Mouse (Mus musculus) kidney, embryonic 14.5 days (tissue): ENCODE results near the gene Cacnb4. TPM values are rescaled to one million over a fixed set of nuclear protein-coding genes. Genes with fewer than 3 reads are reported as not detected.

Experiments used
- ATAC-seq: fragments of 200-750 bp; cut with Nextera tagmentation; 2 replicates; pipeline ENCODE4 v1.8.0; 2017; ENCODE audit warnings: moderate number of reproducible peaks, mild to moderate bottlenecking, moderate TSS enrichment, moderate library complexity; ENCODE audit not compliant: low FRiP score, low TSS enrichment
- H3K27ac ChIP-seq: fragments of 300-500 bp; sonication (generic); 2 replicates; pipeline ENCODE4 v1.5.1; 2014; ENCODE audit warnings: low read depth, mild to moderate bottlenecking, low read length, moderate library complexity, mixed read lengths
- H3K27me3 ChIP-seq: fragments of 300-500 bp; sonication (generic); 2 replicates; pipeline ENCODE4 v1.6.1; 2014; ENCODE audit warnings: mild to moderate bottlenecking, low read length; ENCODE audit not compliant: control insufficient read depth, insufficient read depth
- H3K36me3 ChIP-seq: fragments of 300-500 bp; sonication (generic); 2 replicates; pipeline ENCODE4 v1.6.1; 2014; ENCODE audit warnings: low read length, mixed read lengths; ENCODE audit not compliant: control insufficient read depth, insufficient read depth
- H3K4me1 ChIP-seq: fragments of 300-500 bp; sonication (generic); 2 replicates; pipeline ENCODE4 v1.6.1; 2014; ENCODE audit warnings: low read length, mixed read lengths; ENCODE audit not compliant: control insufficient read depth, insufficient read depth
- H3K4me2 ChIP-seq: fragments of 300-500 bp; sonication (generic); replicated peaks from 2 replicates; pipeline ENCODE4 v1.6.1; 2014; ENCODE audit warnings: low read depth, mild to moderate bottlenecking, low read length
- H3K4me3 ChIP-seq: fragments of 300-500 bp; sonication (generic); 2 replicates; pipeline ENCODE4 v1.5.1; 2014; ENCODE audit warnings: mild to moderate bottlenecking, low read length
- H3K9ac ChIP-seq: fragments of 300-500 bp; sonication (generic); 2 replicates; pipeline ENCODE4 v1.6.1; 2014; ENCODE audit warnings: low read depth, mild to moderate bottlenecking, low read length, moderate library complexity
- H3K9me3 ChIP-seq: fragments of 300-500 bp; sonication (generic); 2 replicates; pipeline ENCODE4 v1.6.1; 2016; ENCODE audit warnings: low read length; ENCODE audit not compliant: control insufficient read depth
- WGBS: fragments of 180-500 bp; shearing (Covaris S2); extraction: QIAGEN DNeasy Blood & Tissue Kit; methylation state at CpG from one replicate; pipeline ENCODE4 v1.1.7; 2014; 5-methylcytosine and 5-hydroxymethylcytosine counted together
- polyA plus RNA-seq: library from polyadenylated mRNA; unstranded; fragments of >200 nt; fragmentation: Nextera tagmentation; extraction: Ambion mirVana; gene quantifications from 2 replicates; pipeline ENCODE4 v1.2.1, GENCODE M21; 2014

The Cacnb4 gene
- polyA plus RNA-seq, 1 experiment from 2014 or later = 4.3 TPM

- Histone ChIP-seq H3K27me3 (no peaks in the 10 kb centered on the region), H3K27ac (no peak overlapping the region), H3K36me3 (no peaks in the 10 kb centered on the region), H3K4me1 (peaks cover 21% of the 10 kb centered on the region), H3K4me3 (peak overlapping the region; percentile 96), H3K9me3 (no peaks in the 10 kb centered on the region), H3K9ac (peak overlapping the region; percentile 96; the same call in 1 of the 2 replicates), H3K4me2 (peak overlapping the region; percentile 65)
- no peak for ATAC-seq
- 44% methylated on average over 8 of the region's 8 CpGs for WGBS
Measured at GRCm38 (mm10) chr2:52422871-52423610, 253.6 kb downstream of the Cacnb4 start.

GRCm38 (mm10) chr2:52421197-52421596 lies 255.4 kb downstream of the Cacnb4 start:
- Histone ChIP-seq H3K36me3 (no peaks in the 10 kb centered on the region; the same call in 1 of the 2 replicates), H3K4me1 (peaks cover 21% of the 10 kb centered on the region), H3K9me3 (no peaks in the 10 kb centered on the region), H3K4me2 (no peak overlapping the region), H3K27ac (no peak overlapping the region), H3K4me3 (no peak overlapping the region), H3K27me3 (no peaks in the 10 kb centered on the region), H3K9ac (peak overlapping the region; percentile 28; the same call in 1 of the 2 replicates)
- WGBS = 50% methylated on average over 6 of the region's 6 CpGs
- no peak for ATAC-seq

GRCm38 (mm10) chr2:52420001-52420710 lies 256.5 kb downstream of the Cacnb4 start:
- no peak overlapping the region for H3K4me2 ChIP-seq
- H3K27ac ChIP-seq = no peak overlapping the region
- no peak overlapping the region for H3K9ac ChIP-seq
- H3K4me1 ChIP-seq = peaks cover 21% of the 10 kb centered on the region
- no peaks in the 10 kb centered on the region for H3K27me3 ChIP-seq
- no peak for ATAC-seq
- H3K36me3 ChIP-seq = peaks cover 10% of the 10 kb centered on the region
- H3K4me3 ChIP-seq = no peak overlapping the region
- H3K9me3 ChIP-seq = peaks cover 4% of the 10 kb centered on the region; the same call in 1 of the 2 replicates
- WGBS = 90% methylated on average over 7 of the region's 7 CpGs

GRCm38 (mm10) chr2:52419295-52419694 lies 257.3 kb downstream of the Cacnb4 start:
- Histone ChIP-seq H3K4me3 (no peak overlapping the region), H3K36me3 (peaks cover 10% of the 10 kb centered on the region), H3K4me1 (peaks cover 21% of the 10 kb centered on the region), H3K27ac (no peak overlapping the region), H3K9ac (no peak overlapping the region), H3K9me3 (peaks cover 4% of the 10 kb centered on the region; the same call in 1 of the 2 replicates), H3K27me3 (no peaks in the 10 kb centered on the region), H3K4me2 (no peak overlapping the region)
- no peak for ATAC-seq
- WGBS = 80% methylated on average over 6 of the region's 6 CpGs

- Histone ChIP-seq H3K27me3 (no peaks in the 10 kb centered on the region), H3K9me3 (peaks cover 30% of the 10 kb centered on the region), H3K4me3 (no peak overlapping the region), H3K9ac (no peak overlapping the region), H3K27ac (no peak overlapping the region), H3K4me2 (no peak overlapping the region), H3K36me3 (peaks cover 57% of the 10 kb centered on the region), H3K4me1 (no peaks in the 10 kb centered on the region)
- WGBS = 96% methylated on average over 5 of the region's 5 CpGs
- no peak for ATAC-seq
Measured at GRCm38 (mm10) chr2:52412524-52413037, 264.1 kb downstream of the Cacnb4 start.

- H3K36me3 ChIP-seq = peaks cover 70% of the 10 kb centered on the region
- no peak for ATAC-seq
- H3K4me3 ChIP-seq = no peak overlapping the region
- H3K27ac ChIP-seq = no peak overlapping the region
- no peak overlapping the region for H3K4me2 ChIP-seq
- no peak overlapping the region for H3K9ac ChIP-seq
- H3K27me3 ChIP-seq = no peaks in the 10 kb centered on the region
- WGBS = 93% methylated on average over 1 of the region's 1 CpGs
- no peaks in the 10 kb centered on the region for H3K4me1 ChIP-seq
- peaks cover 22% of the 10 kb centered on the region for H3K9me3 ChIP-seq
Measured at GRCm38 (mm10) chr2:52406480-52406879, 270.2 kb downstream of the Cacnb4 start.

- whole genome bisulfite sequencing = 93% methylated on average over 5 of the region's 5 CpGs
- no peak overlapping the region for H3K4me3 ChIP-seq
- H3K27me3 ChIP-seq = no peaks in the 10 kb centered on the region
- ATAC-seq = no peak
- H3K36me3 ChIP-seq = peaks cover 64% of the 10 kb centered on the region
- peaks cover 10% of the 10 kb centered on the region for H3K9me3 ChIP-seq
- no peak overlapping the region for H3K27ac ChIP-seq
- H3K4me1 ChIP-seq = no peaks in the 10 kb centered on the region
- no peak overlapping the region for H3K9ac ChIP-seq
- no peak overlapping the region for H3K4me2 ChIP-seq
Measured at GRCm38 (mm10) chr2:52405238-52405637, 271.4 kb downstream of the Cacnb4 start.

GRCm38 (mm10) chr2:52394529-52394928 lies 282.1 kb downstream of the Cacnb4 start:
- no peak for ATAC-seq
- Histone ChIP-seq H3K9ac (no peak overlapping the region), H3K4me1 (no peaks in the 10 kb centered on the region), H3K36me3 (peaks cover 1% of the 10 kb centered on the region; the same call in 1 of the 2 replicates), H3K27ac (no peak overlapping the region), H3K9me3 (no peaks in the 10 kb centered on the region), H3K4me3 (no peak overlapping the region), H3K4me2 (no peak overlapping the region), H3K27me3 (no peaks in the 10 kb centered on the region)
- WGBS = 89% methylated on average over 5 of the region's 5 CpGs
